Mouse (Mus musculus): ENCODE measurements around the gene Vps37c. TPM values are rescaled to one million over a fixed set of nuclear protein-coding genes. Genes with fewer than 3 reads are reported as not detected.

Vps37c gene
- polyA plus RNA-seq, 1 experiment, result not detected

GRCm38 (mm10) chr19:10739916-10740315, 51.4 kb downstream of the Vps37c start:
- Histone ChIP-seq H3K27ac (ENCODE audit: insufficient read depth, low read depth, low read length) (no peak overlapping the region), H3K4me3 (ENCODE audit: insufficient read depth, low read depth, low read length) (no peak overlapping the region), H3K4me1 (ENCODE audit: control insufficient read depth, insufficient read depth, low read length) (no peaks in the 10 kb centered on the region)
- TF ChIP-seq POLR2A (IDR thresholded peaks at IDR 0.05; ENCODE audit: insufficient read depth, low read depth, low read length), result no peak
- no peak for TF ChIP-seq CTCF (IDR thresholded peaks at IDR 0.05; ENCODE audit: insufficient read depth, low read depth, low read length)
- 94% methylated on average over 4 of the region's 4 CpGs for whole genome bisulfite sequencing

- TF ChIP-seq POLR2A (IDR thresholded peaks at IDR 0.05; ENCODE audit: insufficient read depth, low read depth, low read length), result no peak
- TF ChIP-seq CTCF (IDR thresholded peaks at IDR 0.05; ENCODE audit: insufficient read depth, low read depth, low read length), result no peak
- no peaks in the 10 kb centered on the region for H3K4me1 ChIP-seq (ENCODE audit: control insufficient read depth, insufficient read depth, low read length)
- 50% methylated on average over 11 of the region's 11 CpGs for WGBS
- H3K4me3 ChIP-seq (ENCODE audit: insufficient read depth, low read depth, low read length), result no peak overlapping the region
- H3K27ac ChIP-seq (ENCODE audit: insufficient read depth, low read depth, low read length), result no peak overlapping the region
Measured at GRCm38 (mm10) chr19:10740641-10741440, 52.3 kb downstream of the Vps37c start.

DNA sequence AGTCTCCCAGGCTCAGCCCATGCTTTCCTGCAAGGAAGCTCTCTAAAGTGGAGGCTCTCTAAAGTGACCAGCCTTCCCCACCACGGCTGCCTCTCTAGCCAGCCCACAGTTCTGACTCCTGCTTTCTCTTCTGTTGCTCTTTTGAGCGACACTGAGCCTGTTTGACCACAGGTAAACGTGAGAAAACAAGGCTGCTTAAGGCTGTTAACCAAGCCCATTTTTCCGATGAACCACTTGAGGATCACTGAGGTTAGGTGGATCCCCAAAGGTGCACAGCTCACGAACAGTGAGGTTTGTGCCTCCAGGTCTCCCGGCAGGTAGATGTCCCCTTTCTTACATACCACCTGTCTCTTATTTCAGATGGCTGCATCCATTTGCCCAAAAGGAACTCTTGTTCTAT, 53.6 kb downstream of the Vps37c start:
- Histone ChIP-seq H3K27ac (ENCODE audit: insufficient read depth, low read depth, low read length) (no peak overlapping the region), H3K4me3 (ENCODE audit: insufficient read depth, low read depth, low read length) (no peak overlapping the region), H3K4me1 (ENCODE audit: control insufficient read depth, insufficient read depth, low read length) (no peaks in the 10 kb centered on the region)
- TF ChIP-seq POLR2A (IDR thresholded peaks at IDR 0.05; ENCODE audit: insufficient read depth, low read depth, low read length), result no peak
- TF ChIP-seq CTCF (IDR thresholded peaks at IDR 0.05; ENCODE audit: insufficient read depth, low read depth, low read length), result no peak
- WGBS, result 86% methylated on average over 6 of the region's 6 CpGs

DNA sequence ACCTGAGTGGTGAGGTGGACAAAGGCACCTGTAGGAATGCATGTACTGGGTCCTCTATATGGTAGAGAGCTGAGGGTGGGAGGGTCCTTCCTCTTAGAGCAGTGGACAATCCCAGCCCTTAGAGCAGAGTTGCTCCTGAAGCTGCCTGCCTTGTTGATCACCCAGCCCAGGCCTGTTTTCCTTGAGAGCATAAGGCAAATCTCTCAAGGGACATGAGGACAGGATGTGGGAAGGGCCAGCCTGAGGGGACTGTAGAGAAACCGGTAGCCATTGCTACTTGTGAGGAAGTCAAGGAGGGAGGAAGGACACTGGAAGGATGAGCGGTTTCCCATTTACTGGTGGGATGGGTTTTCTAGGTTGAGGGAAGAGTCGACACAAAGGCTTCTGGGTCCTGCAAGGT, 54.0 kb downstream of the Vps37c start:
- WGBS, result 83% methylated on average over 3 of the region's 3 CpGs
- no peak for TF ChIP-seq CTCF (IDR thresholded peaks at IDR 0.05; ENCODE audit: insufficient read depth, low read depth, low read length)
- no peak for TF ChIP-seq POLR2A (IDR thresholded peaks at IDR 0.05; ENCODE audit: insufficient read depth, low read depth, low read length)
- H3K4me3 ChIP-seq (ENCODE audit: insufficient read depth, low read depth, low read length), result no peak overlapping the region
- H3K27ac ChIP-seq (ENCODE audit: insufficient read depth, low read depth, low read length), result no peak overlapping the region
- H3K4me1 ChIP-seq (ENCODE audit: control insufficient read depth, insufficient read depth, low read length), result no peaks in the 10 kb centered on the region

DNA sequence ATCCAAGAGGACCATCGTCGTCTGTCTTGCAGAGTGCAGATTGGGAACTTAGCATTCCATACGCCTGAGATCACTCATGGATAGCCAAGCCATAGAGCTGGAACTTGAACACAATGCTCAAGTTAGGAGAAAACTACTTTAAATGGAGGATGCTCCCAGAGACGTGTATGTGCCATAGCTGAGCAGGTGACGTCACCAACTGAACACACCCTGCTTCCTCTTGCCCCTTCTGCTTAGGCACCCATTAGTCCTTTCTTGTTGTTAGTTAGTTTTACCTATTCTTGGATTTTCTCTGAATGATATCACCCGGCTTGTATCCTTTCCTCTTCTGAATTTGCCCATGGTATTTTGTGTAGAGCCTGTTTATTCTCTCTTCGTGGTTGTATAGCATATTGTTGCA, 58.6 kb downstream of the Vps37c start:
- TF ChIP-seq CTCF (IDR thresholded peaks at IDR 0.05; ENCODE audit: insufficient read depth, low read depth, low read length), result no peak
- TF ChIP-seq POLR2A (IDR thresholded peaks at IDR 0.05; ENCODE audit: insufficient read depth, low read depth, low read length), result no peak
- Histone ChIP-seq H3K4me1 (ENCODE audit: control insufficient read depth, insufficient read depth, low read length) (no peaks in the 10 kb centered on the region), H3K27ac (ENCODE audit: insufficient read depth, low read depth, low read length) (no peak overlapping the region), H3K4me3 (ENCODE audit: insufficient read depth, low read depth, low read length) (no peak overlapping the region)
- WGBS, result 84% methylated on average over 7 of the region's 7 CpGs

- TF ChIP-seq CTCF (IDR thresholded peaks at IDR 0.05; ENCODE audit: insufficient read depth, low read depth, low read length), result no peak
- no peak for TF ChIP-seq POLR2A (IDR thresholded peaks at IDR 0.05; ENCODE audit: insufficient read depth, low read depth, low read length)
- Histone ChIP-seq H3K27ac (ENCODE audit: insufficient read depth, low read depth, low read length) (no peak overlapping the region), H3K4me3 (ENCODE audit: insufficient read depth, low read depth, low read length) (no peak overlapping the region), H3K4me1 (ENCODE audit: control insufficient read depth, insufficient read depth, low read length) (no peaks in the 10 kb centered on the region)
- WGBS, result 94% methylated on average over 6 of the region's 6 CpGs
Measured at GRCm38 (mm10) chr19:10747718-10748117, 59.2 kb downstream of the Vps37c start.

DNA sequence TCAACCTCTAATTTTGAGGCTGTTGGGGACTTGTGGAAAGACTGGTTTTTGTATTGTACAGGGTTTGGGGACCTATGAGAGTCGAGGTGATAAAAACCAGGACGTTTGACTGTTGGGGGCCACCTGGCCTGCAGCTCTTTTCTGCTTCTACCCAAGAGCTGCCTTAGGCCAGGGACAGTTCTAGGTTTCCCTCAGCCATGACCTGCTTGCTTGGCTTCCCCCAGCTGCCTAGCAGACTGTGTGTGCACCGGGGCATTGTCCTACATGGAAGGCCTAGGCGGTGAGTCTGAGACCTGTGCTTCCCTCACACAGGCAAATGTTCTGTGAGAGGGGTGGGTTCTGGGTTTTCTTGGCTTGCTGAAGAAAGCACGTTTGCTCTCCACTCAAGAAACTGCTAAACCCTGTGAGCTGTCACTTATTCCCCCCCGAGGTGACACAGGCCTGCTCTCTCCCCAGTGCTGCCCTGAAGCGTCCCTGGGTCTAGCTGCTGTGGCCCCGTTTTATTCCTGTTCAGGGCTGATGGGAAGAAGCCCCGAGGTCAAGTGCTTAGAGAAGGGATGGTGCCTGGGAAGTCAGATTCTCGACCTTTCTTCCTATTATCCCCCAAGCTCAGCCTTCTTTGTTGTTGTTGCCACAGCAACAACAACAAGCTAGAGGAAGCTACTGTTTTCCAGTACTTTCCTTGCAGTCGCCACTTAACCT, 60.0 kb downstream of the Vps37c start:
- TF ChIP-seq POLR2A (IDR thresholded peaks at IDR 0.05; ENCODE audit: insufficient read depth, low read depth, low read length) (no peak), CTCF (IDR thresholded peaks at IDR 0.05; ENCODE audit: insufficient read depth, low read depth, low read length) (no peak)
- Histone ChIP-seq H3K4me1 (ENCODE audit: control insufficient read depth, insufficient read depth, low read length) (no peaks in the 10 kb centered on the region), H3K4me3 (ENCODE audit: insufficient read depth, low read depth, low read length) (no peak overlapping the region), H3K27ac (ENCODE audit: insufficient read depth, low read depth, low read length) (no peak overlapping the region)
- WGBS, result 66% methylated on average over 11 of the region's 11 CpGs

DNA sequence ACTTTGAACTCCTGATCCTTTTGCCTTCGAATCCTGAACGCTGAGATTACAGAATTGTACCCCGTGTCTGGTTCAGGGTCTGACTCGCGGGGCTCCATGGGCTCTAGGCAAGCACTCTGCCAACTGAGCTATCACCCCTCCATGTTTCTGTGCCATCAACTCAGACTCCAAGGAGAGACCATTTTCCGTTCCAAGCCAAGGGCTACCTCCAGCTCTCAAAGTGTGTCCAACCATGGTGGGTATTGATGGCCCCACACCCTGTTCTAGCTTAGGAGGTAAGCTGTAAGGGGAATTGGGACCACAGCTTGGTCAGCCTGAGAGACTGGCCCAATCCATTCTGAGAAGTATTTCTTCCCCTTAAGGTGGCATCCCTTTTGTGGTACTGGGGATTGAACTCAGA, 60.8 kb downstream of the Vps37c start:
- H3K4me3 ChIP-seq (ENCODE audit: insufficient read depth, low read depth, low read length), result no peak overlapping the region
- 88% methylated on average over 6 of the region's 6 CpGs for WGBS
- no peak overlapping the region for H3K27ac ChIP-seq (ENCODE audit: insufficient read depth, low read depth, low read length)
- no peak for TF ChIP-seq CTCF (IDR thresholded peaks at IDR 0.05; ENCODE audit: insufficient read depth, low read depth, low read length)
- H3K4me1 ChIP-seq (ENCODE audit: control insufficient read depth, insufficient read depth, low read length), result no peaks in the 10 kb centered on the region

DNA sequence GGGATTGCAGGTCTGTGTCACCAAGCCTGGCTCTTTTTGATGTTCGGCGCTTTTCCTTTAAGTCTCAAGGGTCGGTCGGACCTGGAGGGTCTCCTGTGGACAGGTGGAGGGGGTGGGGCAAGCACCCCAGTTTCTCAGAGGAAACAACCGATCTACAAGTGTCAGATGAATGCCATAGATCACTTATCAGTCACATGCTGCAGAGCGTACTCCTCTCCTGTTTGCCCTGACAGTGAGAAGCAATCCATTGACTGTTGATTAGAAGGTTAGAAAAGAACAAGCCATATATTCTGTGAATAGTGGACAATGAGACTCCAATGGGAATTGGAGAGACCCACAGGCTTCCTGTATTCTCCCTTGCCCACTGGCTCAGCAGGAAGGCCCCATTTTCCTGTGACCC, 61.6 kb downstream of the Vps37c start:
- no peak overlapping the region for H3K27ac ChIP-seq (ENCODE audit: insufficient read depth, low read depth, low read length)
- H3K4me1 ChIP-seq (ENCODE audit: control insufficient read depth, insufficient read depth, low read length), result no peaks in the 10 kb centered on the region
- no peak overlapping the region for H3K4me3 ChIP-seq (ENCODE audit: insufficient read depth, low read depth, low read length)
- TF ChIP-seq POLR2A (IDR thresholded peaks at IDR 0.05; ENCODE audit: insufficient read depth, low read depth, low read length) (no peak), CTCF (IDR thresholded peaks at IDR 0.05; ENCODE audit: insufficient read depth, low read depth, low read length) (no peak)
- 92% methylated on average over 6 of the region's 6 CpGs for WGBS

Measured in olfactory bulb, adult 2 months (tissue).